Mouse (Mus musculus) heart, adult 2 months (tissue): ENCODE results near the gene Mybphl. TPM values are rescaled to one million over a fixed set of nuclear protein-coding genes. Genes with fewer than 3 reads are reported as not detected.

Experiments used
- DNase-seq, 2 experiments: peaks; one replicate each; pipeline ENCODE4 v3.0.0; 2021
- H3K27ac ChIP-seq: fragments of 200-600 bp; 2 replicates; pipeline ENCODE4 v1.8.1; 2022
- H3K27me3 ChIP-seq: fragments of 200-500 bp; 2 replicates; pipeline ENCODE4 v1.6.1; 2012; ENCODE audit warnings: mild to moderate bottlenecking, low read length, inconsistent platforms, mixed read lengths; ENCODE audit not compliant: control insufficient read depth, insufficient read depth
- H3K36me3 ChIP-seq: fragments of 200-500 bp; 2 replicates; pipeline ENCODE4 v1.6.1; 2012; ENCODE audit warnings: low read length, inconsistent platforms; ENCODE audit not compliant: control insufficient read depth, insufficient read depth
- H3K4me1 ChIP-seq: fragments of 200-500 bp; 2 replicates; pipeline ENCODE4 v1.6.1; 2011; ENCODE audit warnings: low read length; ENCODE audit not compliant: control insufficient read depth, insufficient read depth
- H3K4me3 ChIP-seq: fragments of 200-600 bp; 2 replicates; pipeline ENCODE4 v1.8.1; 2022
- H3K79me2 ChIP-seq: fragments of 200-500 bp; replicated peaks from 2 replicates; pipeline ENCODE4 v1.6.1; 2012; ENCODE audit warnings: mild to moderate bottlenecking, inconsistent platforms, low read length, moderate library complexity, mixed read lengths; ENCODE audit not compliant: control insufficient read depth, insufficient read depth
- H3K9ac ChIP-seq: fragments of 200-500 bp; 2 replicates; pipeline ENCODE4 v1.6.1; 2012; ENCODE audit warnings: low read depth, mild to moderate bottlenecking, control low read depth, inconsistent platforms, low read length, mixed read lengths
- CTCF ChIP-seq: fragments of 200-600 bp; IDR thresholded peaks from 2 replicates; pipeline ENCODE4 v1.8.1; 2022; ENCODE audit warnings: antibody characterized with exemption, mild to moderate bottlenecking, moderate library complexity
- EP300 ChIP-seq: fragments of 200-500 bp; IDR thresholded peaks from 2 replicates; pipeline ENCODE4 v1.6.1; 2011; ENCODE audit warnings: low read depth, low read length, control low read depth; ENCODE audit not compliant: insufficient read depth
- POLR2A ChIP-seq: fragments of 200-500 bp; IDR thresholded peaks from 2 replicates; pipeline ENCODE4 v1.6.1; 2011; ENCODE audit warnings: mild to moderate bottlenecking, low read depth, low read length, control low read depth; ENCODE audit not compliant: insufficient read depth
- WGBS: fragments of 180-500 bp; shearing (Covaris S2); methylation state at CpG from one replicate; pipeline ENCODE4 v1.1.7; 2018; 5-methylcytosine and 5-hydroxymethylcytosine counted together
- intact Hi-C: fragments of 180-260 bp; cut with DNase I; formaldehyde crosslinking; loops from one replicate; pipeline ENCODE4 v1.15.1; 2025
- polyA plus RNA-seq: library from polyadenylated mRNA; depleted of rRNA; stranded (reverse); fragments of >200 nt; gene quantifications from 2 replicates; pipeline ENCODE4 v1.2.3, GENCODE M21; 2012; rRNA removed
- total RNA-seq, 2 experiments: library from RNA; stranded (reverse); gene quantifications; 2 replicates each; pipeline ENCODE4 v1.2.3; 2021

Mybphl gene
- total and polyA plus RNA-seq, 3 experiments, result 35.8 to 304 (median 51.2) TPM

GRCm38 (mm10) chr3:108425624-108426018 lies 60.9 kb downstream of the Mybphl start:
- Histone ChIP-seq H3K79me2 (no peaks in the 10 kb centered on the region), H3K36me3 (no peaks in the 10 kb centered on the region), H3K27me3 (no peaks in the 10 kb centered on the region), H3K27ac (no peak overlapping the region), H3K4me1 (no peaks in the 10 kb centered on the region; the same call in 1 of the 2 replicates), H3K4me3 (no peak overlapping the region), H3K9ac (no peak overlapping the region)
- intact Hi-C loops, result no loop called here
- 83% methylated on average over 6 of the region's 6 CpGs for WGBS
- DNase-seq, result no peak
- no peak for TF ChIP-seq EP300
- no peak for TF ChIP-seq CTCF
- no peak for TF ChIP-seq POLR2A

Other genes with a start within 250 kb of the Mybphl start
- 10 to 100 TPM; 16.5 to 18.1 TPM for gene Gnai3, start 218.8 kb upstream of the Mybphl start, total RNA-seq
- gene Gnai3, start 218.8 kb upstream of the Mybphl start, polyA plus RNA-seq, result 7.5 and 18.7 TPM in 2 replicates
- gene Gpr61, start 210.0 kb upstream of the Mybphl start, total RNA-seq, result not detected
- 0.04 TPM in 1 of 2 replicates, not detected in the other for gene Gpr61, start 210.0 kb upstream of the Mybphl start, polyA plus RNA-seq
- 10 to 100 TPM; 16.8 to 17.7 TPM for gene Amigo1, start 178.6 kb upstream of the Mybphl start, total RNA-seq
- gene Amigo1, start 178.6 kb upstream of the Mybphl start, polyA plus RNA-seq, result 16.4 and 18.6 TPM in 2 replicates
- 1 to 10 TPM; 4.9 to 5.4 TPM for gene Cyb561d1, start 163.7 kb upstream of the Mybphl start, total RNA-seq
- gene Cyb561d1, start 163.7 kb upstream of the Mybphl start, polyA plus RNA-seq, result 5.7 and 7.1 TPM in 2 replicates
- 1 to 10 TPM; 1.8 to 2.6 TPM for gene Atxn7l2, start 154.0 kb upstream of the Mybphl start, total RNA-seq
- gene Atxn7l2, start 154.0 kb upstream of the Mybphl start, polyA plus RNA-seq, result 4.1 and 4.2 TPM in 2 replicates
- 1 to 10 TPM in 1 of 2 experiments, under 1 TPM in 1; 0.77 to 1.2 TPM for gene Sypl2, start 138.3 kb upstream of the Mybphl start, total RNA-seq
- gene Sypl2, start 138.3 kb upstream of the Mybphl start, polyA plus RNA-seq, result 0.44 and 0.64 TPM in 2 replicates
- 10 to 100 TPM; 48.1 to 49.9 TPM for gene Psma5, start 108.0 kb upstream of the Mybphl start, total RNA-seq
- gene Psma5, start 108.0 kb upstream of the Mybphl start, polyA plus RNA-seq, result 42.4 and 75.5 TPM in 2 replicates
- 10 to 100 TPM; 17.4 to 19.2 TPM for gene Sort1, start 80.8 kb upstream of the Mybphl start, total RNA-seq
- 33.7 and 51.9 TPM in 2 replicates for gene Sort1, start 80.8 kb upstream of the Mybphl start, polyA plus RNA-seq
- gene Psrc1, start 18.9 kb downstream of the Mybphl start, total RNA-seq, result under 1 TPM; 0.16 to 0.34 TPM
- 0.59 and 0.64 TPM in 2 replicates for gene Psrc1, start 18.9 kb downstream of the Mybphl start, polyA plus RNA-seq
- gene Celsr2, start 50.6 kb downstream of the Mybphl start, total RNA-seq, result 1 to 10 TPM; 6.4 to 7.2 TPM
- gene Celsr2, start 50.6 kb downstream of the Mybphl start, polyA plus RNA-seq, result 5.2 and 5.4 TPM in 2 replicates
- gene Sars, start 80.3 kb downstream of the Mybphl start, total RNA-seq, result 10 to 100 TPM; 69.4 to 83.4 TPM
- gene Sars, start 80.3 kb downstream of the Mybphl start, polyA plus RNA-seq, result 24.1 and 34.4 TPM in 2 replicates
- gene 1700013F07Rik, start 169.2 kb downstream of the Mybphl start, total RNA-seq, result not detected
- gene 1700013F07Rik, start 169.2 kb downstream of the Mybphl start, polyA plus RNA-seq, result 0.86 TPM in 1 of 2 replicates, not detected in the other
- under 1 TPM in 1 of 2 experiments, not detected in 1; 0.07 TPM for gene 5330417C22Rik, start 171.6 kb downstream of the Mybphl start, total RNA-seq
- 0.59 and 1.8 TPM in 2 replicates for gene 5330417C22Rik, start 171.6 kb downstream of the Mybphl start, polyA plus RNA-seq
- 10 to 100 TPM; 25.5 to 28.4 TPM for gene Tmem167b, start 197.6 kb downstream of the Mybphl start, total RNA-seq
- gene Tmem167b, start 197.6 kb downstream of the Mybphl start, polyA plus RNA-seq, result 6.3 and 8.3 TPM in 2 replicates
- 10 to 100 TPM; 11.1 to 14.4 TPM for gene Taf13, start 206.8 kb downstream of the Mybphl start, total RNA-seq
- gene Taf13, start 206.8 kb downstream of the Mybphl start, polyA plus RNA-seq, result 4.5 and 7.5 TPM in 2 replicates
- gene Wdr47, start 226.4 kb downstream of the Mybphl start, total RNA-seq, result 1 to 10 TPM; 8.2 to 9.2 TPM
- gene Wdr47, start 226.4 kb downstream of the Mybphl start, polyA plus RNA-seq, result 3.7 and 7.0 TPM in 2 replicates